Mouse (Mus musculus) forebrain, embryonic 14.5 days (tissue): ENCODE results near the gene Styk1. TPM values are rescaled to one million over a fixed set of nuclear protein-coding genes. Genes with fewer than 3 reads are reported as not detected.

Source experiments
- ATAC-seq: fragments of 200-750 bp; cut with Nextera tagmentation; 2 replicates; pipeline ENCODE4 v1.8.0; 2017; ENCODE audit warnings: mild to moderate bottlenecking, moderate library complexity
- DNase-seq: peaks from one replicate; pipeline ENCODE4 v3.0.0-alpha.2; 2015; ENCODE audit warnings: low spot score
- H3K27ac ChIP-seq: fragments of 300-500 bp; sonication (generic); 2 replicates; pipeline ENCODE4 v1.5.1; 2014; ENCODE audit warnings: low read depth, mild to moderate bottlenecking, control low read depth, low read length, moderate library complexity
- H3K27me3 ChIP-seq: fragments of 300-500 bp; sonication (generic); replicated peaks from 2 replicates; pipeline ENCODE4 v1.6.1; 2014; ENCODE audit warnings: low read length, control low read depth, mixed read lengths; ENCODE audit not compliant: control insufficient read depth, insufficient read depth
- H3K36me3 ChIP-seq: fragments of 300-500 bp; sonication (generic); 2 replicates; pipeline ENCODE4 v1.6.1; 2014; ENCODE audit warnings: low read length, control low read depth; ENCODE audit not compliant: control insufficient read depth, insufficient read depth
- H3K4me1 ChIP-seq: fragments of 300-500 bp; sonication (generic); 2 replicates; pipeline ENCODE4 v1.6.1; 2014; ENCODE audit warnings: antibody characterized with exemption, low read length, control low read depth; ENCODE audit not compliant: control insufficient read depth, insufficient read depth
- H3K4me2 ChIP-seq: fragments of 300-500 bp; sonication (generic); 2 replicates; pipeline ENCODE4 v1.6.1; 2014; ENCODE audit warnings: mild to moderate bottlenecking, control low read depth, low read length
- H3K4me3 ChIP-seq: fragments of 300-500 bp; sonication (generic); 2 replicates; pipeline ENCODE4 v1.5.1; 2014; ENCODE audit warnings: low read depth, low read length, control low read depth
- H3K9ac ChIP-seq: fragments of 300-500 bp; sonication (generic); 2 replicates; pipeline ENCODE4 v1.6.1; 2014; ENCODE audit warnings: mild to moderate bottlenecking, low read length, control low read depth, moderate library complexity
- H3K9me3 ChIP-seq: fragments of 300-500 bp; sonication (generic); replicated peaks from 2 replicates; pipeline ENCODE4 v1.6.1; 2016; ENCODE audit warnings: low read length, control low read depth, mixed read lengths; ENCODE audit not compliant: control insufficient read depth
- WGBS: fragments of 180-500 bp; shearing (Covaris S2); extraction: QIAGEN DNeasy Blood & Tissue Kit; methylation state at CpG from one replicate; pipeline ENCODE4 v1.1.7; 2014; 5-methylcytosine and 5-hydroxymethylcytosine counted together
- polyA plus RNA-seq: library from polyadenylated mRNA; unstranded; fragments of >200 nt; fragmentation: Nextera tagmentation; extraction: Ambion mirVana; gene quantifications from 2 replicates; pipeline ENCODE4 v1.2.1, GENCODE M21; 2014

The Styk1 gene
- 2.5 and 4.8 TPM in 2 replicates for polyA plus RNA-seq

DNA sequence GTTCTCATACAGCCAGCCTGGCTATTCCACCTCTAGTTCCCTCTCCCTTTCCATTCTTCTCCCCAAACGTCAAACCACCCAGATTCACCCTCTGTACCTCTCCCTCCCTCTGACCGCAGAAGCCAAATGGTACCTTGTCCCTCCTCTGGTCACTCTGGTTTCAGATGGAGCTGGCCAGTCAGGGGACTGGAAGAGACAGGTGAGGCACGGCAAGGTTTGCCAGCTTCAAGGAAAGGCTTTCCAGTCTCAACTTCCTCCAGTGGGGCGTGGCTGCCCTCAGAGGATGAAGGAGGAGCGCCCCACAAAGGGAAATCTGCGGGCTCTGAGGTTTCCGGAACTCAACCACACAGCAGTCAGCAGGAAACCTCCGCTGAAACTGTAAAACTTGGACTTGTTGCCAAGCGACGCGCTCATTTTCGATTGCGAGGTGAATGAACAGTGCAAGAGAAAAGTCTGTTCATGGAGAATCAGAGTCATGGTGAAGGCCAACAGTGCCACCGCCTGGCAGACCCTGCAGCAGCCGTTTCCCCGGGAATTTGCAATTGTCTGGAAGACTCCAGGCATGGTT, at the start of gene Styk1:
TSS of gene Styk1 (minus strand) at position 246 of the 568 bp plus-strand sequence.
- Histone ChIP-seq H3K36me3 (no peaks in the 10 kb centered on the region), H3K27ac (no peak within 1 kb of the TSS), H3K27me3 (no peaks in the 10 kb centered on the region), H3K4me3 (peak within 1 kb of the TSS; percentile 9), H3K4me1 (no peaks in the 10 kb centered on the region), H3K9ac (no peak within 1 kb of the TSS), H3K9me3 (no peaks in the 10 kb centered on the region), H3K4me2 (peak within 1 kb of the TSS; percentile 41)
- peak; percentile 92 for DNase-seq
- ATAC-seq, result peak; percentile 92
- 2% methylated on average over 16 of the region's 16 CpGs for WGBS

- Histone ChIP-seq H3K4me1 (no peaks in the 10 kb centered on the region), H3K27ac (no peak overlapping the region), H3K4me2 (no peak overlapping the region), H3K9ac (no peak overlapping the region), H3K36me3 (no peaks in the 10 kb centered on the region), H3K4me3 (no peak overlapping the region), H3K27me3 (no peaks in the 10 kb centered on the region), H3K9me3 (no peaks in the 10 kb centered on the region)
- DNase-seq (no peak), ATAC-seq (no peak)
- WGBS, result 58% methylated on average over 2 of the region's 2 CpGs
Observed at GRCm38 (mm10) chr6:131403036-131403435, 49.6 kb upstream of the Styk1 start.

DNA sequence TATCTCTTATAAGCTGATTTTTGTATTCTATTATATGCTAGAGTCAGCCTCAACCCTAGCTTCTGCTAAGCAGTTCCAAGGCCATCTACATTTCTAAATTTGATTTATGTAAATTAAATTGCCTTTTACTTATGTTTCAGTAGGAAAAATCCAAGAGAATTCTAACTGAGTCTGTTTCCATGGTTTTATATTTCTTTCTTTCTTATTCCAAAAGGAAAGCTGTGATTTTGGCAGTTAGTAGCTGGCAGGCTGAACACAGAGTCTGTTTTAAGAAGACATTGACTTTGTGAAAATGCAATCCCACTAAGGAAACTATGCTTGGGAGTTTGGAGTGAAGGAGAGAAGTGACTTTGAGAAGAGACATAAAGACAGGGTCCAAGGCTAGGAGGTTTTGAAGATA, 49.2 kb upstream of the Styk1 start:
- no peak for ATAC-seq
- no peak for DNase-seq
- Histone ChIP-seq H3K4me1 (no peaks in the 10 kb centered on the region), H3K36me3 (no peaks in the 10 kb centered on the region), H3K4me2 (no peak overlapping the region), H3K9ac (no peak overlapping the region), H3K27me3 (no peaks in the 10 kb centered on the region), H3K9me3 (no peaks in the 10 kb centered on the region), H3K27ac (no peak overlapping the region), H3K4me3 (no peak overlapping the region)

DNA sequence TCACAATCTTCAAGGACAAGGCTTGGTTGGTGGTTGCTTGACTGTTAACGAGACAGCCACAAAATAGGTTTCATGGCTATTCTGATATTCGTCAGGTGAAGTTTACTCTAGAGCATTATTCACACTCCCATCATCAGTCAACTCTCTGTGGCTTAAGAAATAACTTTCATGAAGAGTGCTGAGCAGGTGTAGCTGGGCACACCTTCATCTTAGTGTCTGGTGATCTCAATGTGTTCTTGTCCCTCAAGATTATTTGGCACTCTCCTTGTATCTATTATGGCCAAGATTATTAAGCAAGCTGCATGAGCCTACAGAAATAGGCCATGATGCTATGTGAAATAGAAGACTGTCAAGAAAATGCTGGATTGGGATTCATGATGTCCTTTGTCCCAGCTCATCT, 47.9 kb upstream of the Styk1 start:
- DNase-seq (no peak), ATAC-seq (no peak)
- Histone ChIP-seq H3K4me1 (no peaks in the 10 kb centered on the region), H3K27ac (no peak overlapping the region), H3K27me3 (no peaks in the 10 kb centered on the region), H3K4me3 (no peak overlapping the region), H3K4me2 (no peak overlapping the region), H3K9ac (no peak overlapping the region), H3K9me3 (no peaks in the 10 kb centered on the region), H3K36me3 (no peaks in the 10 kb centered on the region)
- WGBS, result 84% methylated on average over 2 of the region's 2 CpGs

- Histone ChIP-seq H3K9ac (no peak overlapping the region), H3K27ac (no peak overlapping the region), H3K27me3 (no peaks in the 10 kb centered on the region), H3K4me1 (no peaks in the 10 kb centered on the region), H3K4me2 (no peak overlapping the region), H3K9me3 (no peaks in the 10 kb centered on the region), H3K4me3 (no peak overlapping the region), H3K36me3 (no peaks in the 10 kb centered on the region)
- DNase-seq (no peak), ATAC-seq (no peak)
- 77% methylated on average over 1 of the region's 1 CpGs for WGBS
Observed at GRCm38 (mm10) chr6:131396650-131397049, 43.3 kb upstream of the Styk1 start.

DNA sequence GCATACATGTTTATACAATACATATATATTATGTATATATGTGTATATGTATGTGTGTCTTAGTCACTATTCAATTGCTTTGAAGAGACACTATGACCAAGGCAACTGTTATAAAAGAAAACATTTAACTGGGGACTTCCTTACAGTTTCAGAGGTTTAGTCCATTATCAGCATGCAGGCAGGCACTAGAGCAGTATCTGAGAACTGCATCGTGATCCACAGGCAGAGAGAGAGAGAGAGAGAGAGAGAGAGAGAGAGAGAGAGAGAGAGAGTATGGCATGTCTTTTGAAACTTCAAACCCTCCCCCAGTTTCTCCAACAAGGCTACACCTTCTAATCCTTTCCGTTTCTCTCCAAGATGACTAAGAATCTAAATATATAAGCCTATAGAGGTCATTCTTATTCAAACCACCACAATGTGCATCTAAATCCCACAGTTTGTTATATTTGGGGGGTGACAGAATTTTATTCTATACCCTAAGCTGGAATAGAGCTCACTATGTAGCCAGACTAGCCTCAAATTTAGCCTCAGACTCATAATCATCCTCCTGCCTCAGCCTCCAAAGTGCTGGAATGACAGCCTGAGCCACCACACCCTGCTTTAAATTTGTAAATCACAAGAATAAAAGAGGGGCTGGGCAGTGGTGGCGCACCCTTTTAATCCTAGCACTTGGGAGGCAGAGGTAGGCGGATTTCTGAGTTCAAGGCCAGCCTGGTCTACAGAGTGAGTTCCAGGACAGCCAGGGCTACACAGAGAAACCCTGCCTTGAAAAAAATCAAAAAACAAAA, 40.7 kb upstream of the Styk1 start:
- DNase-seq, result no peak

GRCm38 (mm10) chr6:131388040-131389021, 34.9 kb upstream of the Styk1 start, which contains the start of gene Ybx3:
Gene Ybx3 (minus strand): TSS chr6:131388476.
- no peaks in the 10 kb centered on the region for H3K27me3 ChIP-seq
- H3K27ac ChIP-seq, result peak within 1 kb of the TSS; percentile 85
- peak; percentile 90 for DNase-seq
- no peaks in the 10 kb centered on the region for H3K9me3 ChIP-seq
- H3K9ac ChIP-seq, result peak within 1 kb of the TSS; percentile 76
- no peaks in the 10 kb centered on the region for H3K36me3 ChIP-seq
- H3K4me1 ChIP-seq, result peaks cover 8% of the 10 kb centered on the region; the same call in 1 of the 2 replicates
- WGBS, result under 1% methylated on average over 95 of the region's 107 CpGs
- H3K4me2 ChIP-seq, result peak within 1 kb of the TSS; percentile 80
- H3K4me3 ChIP-seq, result peak within 1 kb of the TSS; percentile 64
- ATAC-seq, result peak; percentile 94

More for the DNA sequence above, 40.7 kb upstream of the Styk1 start:
- no peak for ATAC-seq
- no peaks in the 10 kb centered on the region for H3K36me3 ChIP-seq
- H3K4me2 ChIP-seq, result no peak overlapping the region
- H3K27me3 ChIP-seq, result no peaks in the 10 kb centered on the region
- 69% methylated on average over 4 of the region's 4 CpGs for WGBS
- H3K27ac ChIP-seq, result no peak overlapping the region
- no peaks in the 10 kb centered on the region for H3K4me1 ChIP-seq
- no peak overlapping the region for H3K4me3 ChIP-seq
- H3K9me3 ChIP-seq, result no peaks in the 10 kb centered on the region
- H3K9ac ChIP-seq, result no peak overlapping the region

DNA sequence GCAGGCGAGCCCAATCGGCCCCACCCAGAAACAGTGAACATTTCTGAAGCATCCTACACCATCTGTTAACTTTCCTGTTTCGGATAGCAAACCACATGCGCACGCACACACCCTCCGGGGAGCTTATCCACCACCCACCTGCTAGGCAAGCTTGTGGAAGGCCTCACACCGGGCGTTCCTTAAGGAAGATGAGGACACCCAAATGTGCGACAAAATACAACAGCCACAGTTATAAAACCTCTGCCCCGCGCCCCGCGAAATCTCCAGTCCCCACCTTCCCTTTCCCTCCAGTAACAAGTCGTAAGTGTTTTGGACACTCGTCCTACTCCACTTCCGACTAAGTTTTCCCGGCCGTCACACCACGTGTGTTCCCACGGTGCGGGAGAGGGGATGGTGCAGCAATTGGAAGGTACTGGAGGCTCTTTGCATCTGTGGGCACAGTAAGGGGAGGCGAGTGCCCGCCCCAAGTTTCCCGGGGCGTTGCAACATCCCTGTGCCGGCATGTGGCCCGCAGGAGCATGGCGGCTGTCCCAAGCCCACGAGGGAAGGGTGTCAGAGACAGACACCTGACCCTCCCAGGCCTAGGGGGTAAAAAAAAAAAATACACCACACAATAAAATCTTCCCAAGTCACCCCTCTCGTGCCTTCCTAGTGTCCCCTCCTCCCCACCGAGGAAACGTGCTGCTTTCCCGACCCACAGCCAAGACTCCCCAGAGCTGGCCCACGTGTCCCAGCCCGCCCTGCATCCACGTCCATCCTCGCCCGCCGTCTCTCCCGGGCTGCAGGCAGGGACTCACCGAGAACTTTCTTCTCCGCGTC, 34.0 kb upstream of the Styk1 start:
- H3K27ac ChIP-seq, result peak overlapping the region; percentile 85
- ATAC-seq, result peak; percentile 54
- H3K4me2 ChIP-seq, result peak overlapping the region; percentile 80
- no peaks in the 10 kb centered on the region for H3K27me3 ChIP-seq
- no peaks in the 10 kb centered on the region for H3K36me3 ChIP-seq
- H3K9me3 ChIP-seq, result no peaks in the 10 kb centered on the region
- peak overlapping the region; percentile 64 for H3K4me3 ChIP-seq
- WGBS, result under 1% methylated on average over 43 of the region's 43 CpGs
- H3K4me1 ChIP-seq, result peaks cover 17% of the 10 kb centered on the region
- DNase-seq, result peak; percentile 73
- H3K9ac ChIP-seq, result peak overlapping the region; percentile 76
